Mouse (Mus musculus) neural tube, embryonic 11.5 days (tissue): ENCODE measurements at regions not wholly inside any gene's neighbourhood (a gene's known extent, or its start where the extent isn't known, plus 50 kb on each side); places are given as distances from the start of the nearest gene placed in this dataset.

Source experiments
- ATAC-seq: fragments of 200-750 bp; cut with Nextera tagmentation; 2 replicates; pipeline ENCODE4 v1.8.0; 2017; ENCODE audit warnings: moderate number of reproducible peaks, mild to moderate bottlenecking, moderate TSS enrichment, moderate library complexity; ENCODE audit not compliant: insufficient read depth, low FRiP score, low TSS enrichment
- DNase-seq: peaks from one replicate; pipeline ENCODE4 v3.0.0-alpha.2; 2015; ENCODE audit warnings: low spot score
- H3K27ac ChIP-seq: fragments of 300-500 bp; sonication (generic); 2 replicates; pipeline ENCODE4 v1.5.1; 2014; ENCODE audit warnings: low read depth, mild to moderate bottlenecking, low read length
- H3K27me3 ChIP-seq: fragments of 300-500 bp; sonication (generic); 2 replicates; pipeline ENCODE4 v1.6.1; 2014; ENCODE audit warnings: mild to moderate bottlenecking, low read length, mixed read lengths; ENCODE audit not compliant: control insufficient read depth, insufficient read depth
- H3K36me3 ChIP-seq: fragments of 300-500 bp; sonication (generic); 2 replicates; pipeline ENCODE4 v1.6.1; 2014; ENCODE audit warnings: mild to moderate bottlenecking, low read length, moderate library complexity, mixed read lengths; ENCODE audit not compliant: control insufficient read depth, insufficient read depth
- H3K4me1 ChIP-seq: fragments of 300-500 bp; sonication (generic); 2 replicates; pipeline ENCODE4 v1.6.1; 2014; ENCODE audit warnings: low read length, mixed read lengths; ENCODE audit not compliant: control insufficient read depth, insufficient read depth
- H3K4me2 ChIP-seq: fragments of 300-500 bp; sonication (generic); 2 replicates; pipeline ENCODE4 v1.6.1; 2014; ENCODE audit warnings: low read depth, mild to moderate bottlenecking, moderate library complexity
- H3K4me3 ChIP-seq: fragments of 300-500 bp; sonication (generic); 2 replicates; pipeline ENCODE4 v1.5.1; 2014; ENCODE audit warnings: low read depth, low read length
- H3K9ac ChIP-seq: fragments of 300-500 bp; sonication (generic); 2 replicates; pipeline ENCODE4 v1.6.1; 2014; ENCODE audit warnings: mild to moderate bottlenecking, low read length
- H3K9me3 ChIP-seq: fragments of 300-500 bp; sonication (generic); 2 replicates; pipeline ENCODE4 v1.6.1; 2016; ENCODE audit warnings: low read length; ENCODE audit not compliant: control insufficient read depth
- WGBS: fragments of 180-500 bp; shearing (Covaris S2); extraction: QIAGEN DNeasy Blood & Tissue Kit; methylation state at CpG from one replicate; pipeline ENCODE4 v1.1.7; 2014; 5-methylcytosine and 5-hydroxymethylcytosine counted together

DNA sequence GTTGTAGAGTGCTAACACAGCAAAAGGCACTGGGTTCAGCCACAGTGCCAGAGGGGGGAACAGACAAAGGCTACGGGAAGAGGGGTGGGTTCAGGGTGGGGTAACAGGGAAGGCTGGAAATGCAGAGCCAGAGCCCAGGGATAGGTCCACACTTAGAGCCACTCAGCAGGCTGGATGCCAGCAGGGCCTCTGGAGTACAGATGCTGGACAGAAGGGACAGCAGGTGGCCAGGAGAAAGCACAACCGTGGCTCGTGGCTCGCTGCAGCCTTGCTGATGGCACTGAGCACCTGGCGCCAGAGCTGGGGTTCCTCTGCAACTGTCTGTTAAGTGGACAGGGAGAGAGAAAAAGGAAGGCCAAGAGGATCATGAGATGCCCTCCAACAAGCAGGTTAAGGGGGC, 174.2 kb downstream of the Mroh4 start:
- Histone ChIP-seq H3K4me2 (no peak overlapping the region), H3K36me3 (no peaks in the 10 kb centered on the region), H3K4me1 (no peaks in the 10 kb centered on the region), H3K4me3 (no peak overlapping the region), H3K27ac (no peak overlapping the region), H3K27me3 (no peaks in the 10 kb centered on the region), H3K9ac (no peak overlapping the region), H3K9me3 (no peaks in the 10 kb centered on the region)
- ATAC-seq = no peak
- DNase-seq = no peak
- 77% methylated on average over 5 of the region's 5 CpGs for WGBS

DNA sequence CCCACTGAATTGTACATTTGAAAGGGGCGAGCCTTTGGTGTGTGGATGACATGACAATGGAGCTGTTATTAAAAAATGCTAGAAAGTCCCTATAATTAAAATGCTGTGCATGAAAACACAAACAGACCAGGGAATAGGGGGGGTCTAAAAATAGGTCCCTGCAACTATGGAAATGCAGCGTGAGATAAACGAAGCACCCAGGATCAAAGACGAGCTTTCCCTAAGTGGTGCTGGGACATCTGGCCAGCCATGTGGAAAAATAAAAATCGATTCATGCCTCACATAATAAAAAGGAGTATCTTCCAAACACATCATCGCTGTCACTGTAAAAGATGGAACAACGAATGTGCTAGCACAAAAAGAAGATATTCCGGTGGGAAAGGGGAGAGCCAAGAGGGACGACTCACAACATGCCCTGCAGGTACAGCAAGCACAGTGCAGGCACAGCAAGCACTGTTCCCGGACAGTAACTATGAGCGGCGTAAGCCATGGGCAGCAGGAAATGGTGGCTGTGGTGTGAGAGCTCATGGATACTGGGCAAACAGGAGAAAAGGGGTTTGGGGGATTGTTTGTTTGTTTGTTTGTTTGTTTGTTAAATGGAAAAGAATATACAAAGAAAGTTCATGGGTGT, 176.7 kb downstream of the Mroh4 start:
- H3K4me3 ChIP-seq = no peak overlapping the region
- H3K27me3 ChIP-seq = no peaks in the 10 kb centered on the region
- ATAC-seq (no peak), DNase-seq (no peak)
- H3K9ac ChIP-seq = no peak overlapping the region
- H3K36me3 ChIP-seq = no peaks in the 10 kb centered on the region
- no peak overlapping the region for H3K4me2 ChIP-seq
- 87% methylated on average over 12 of the region's 12 CpGs for WGBS
- no peaks in the 10 kb centered on the region for H3K4me1 ChIP-seq
- no peak overlapping the region for H3K27ac ChIP-seq
- H3K9me3 ChIP-seq = no peaks in the 10 kb centered on the region

DNA sequence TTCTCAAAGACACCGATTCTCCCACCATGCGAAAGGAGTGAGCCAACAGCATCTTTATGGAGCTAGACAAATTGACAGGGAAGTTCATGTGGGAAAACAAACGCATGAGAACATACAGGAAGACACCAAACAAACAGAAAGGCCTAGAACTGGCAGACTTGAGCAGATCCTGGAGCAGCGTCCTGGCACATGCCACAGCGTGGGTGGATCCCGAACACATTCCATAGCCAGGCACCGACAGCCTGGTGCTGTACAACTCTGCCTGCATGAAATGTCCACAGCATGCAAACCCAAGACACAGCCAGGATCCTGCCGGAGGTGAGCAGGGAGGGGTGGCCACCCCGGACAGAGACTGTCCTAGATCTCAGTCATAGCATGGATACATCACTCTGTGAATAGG, 177.2 kb downstream of the Mroh4 start:
- Histone ChIP-seq H3K4me2 (no peak overlapping the region), H3K27me3 (no peaks in the 10 kb centered on the region), H3K4me1 (no peaks in the 10 kb centered on the region), H3K36me3 (no peaks in the 10 kb centered on the region), H3K9me3 (no peaks in the 10 kb centered on the region), H3K27ac (no peak overlapping the region), H3K9ac (no peak overlapping the region), H3K4me3 (no peak overlapping the region)
- DNase-seq (no peak), ATAC-seq (no peak)
- 91% methylated on average over 9 of the region's 9 CpGs for WGBS

DNA sequence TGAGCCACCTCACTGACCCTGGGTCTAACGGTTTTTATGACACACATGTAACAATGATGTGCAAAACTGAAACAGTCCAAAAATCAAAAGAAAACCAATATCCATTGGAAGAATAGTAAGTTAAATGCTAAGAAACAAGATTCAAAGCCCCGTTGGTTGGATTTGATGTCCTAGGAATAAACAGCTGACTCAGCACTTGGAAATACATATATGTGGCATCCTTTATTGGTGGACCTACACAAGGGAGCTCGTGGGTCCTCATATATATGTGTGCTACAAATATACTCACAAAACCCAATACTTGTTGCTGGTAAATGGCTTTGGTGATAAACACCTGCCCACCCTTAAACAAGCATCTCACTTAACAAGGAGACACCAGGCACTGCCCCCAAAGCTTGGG, 178.2 kb downstream of the Mroh4 start:
- Histone ChIP-seq H3K4me1 (no peaks in the 10 kb centered on the region), H3K27me3 (no peaks in the 10 kb centered on the region), H3K4me3 (no peak overlapping the region), H3K9ac (no peak overlapping the region), H3K36me3 (no peaks in the 10 kb centered on the region), H3K4me2 (no peak overlapping the region), H3K9me3 (no peaks in the 10 kb centered on the region), H3K27ac (no peak overlapping the region)
- DNase-seq (no peak), ATAC-seq (no peak)
- 88% methylated on average over 3 of the region's 3 CpGs for WGBS

DNA sequence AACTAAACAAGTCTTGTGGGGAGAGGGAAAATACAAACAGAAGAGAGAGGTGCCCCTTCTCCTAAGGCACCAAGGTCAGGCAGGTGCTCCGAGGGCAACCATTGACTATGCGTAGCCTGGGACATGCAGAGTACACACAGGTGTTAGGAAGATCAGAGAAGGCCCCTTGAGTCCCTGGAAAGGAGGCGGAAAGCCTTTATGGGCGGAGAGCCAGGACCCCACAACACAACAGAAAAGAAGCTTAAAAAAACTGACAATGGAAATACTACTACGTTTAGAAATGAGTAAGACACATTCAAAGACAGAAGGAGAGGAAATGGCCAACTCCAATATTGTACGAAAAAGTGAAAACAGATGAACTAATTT, 179.5 kb downstream of the Mroh4 start:
- no peaks in the 10 kb centered on the region for H3K4me1 ChIP-seq
- DNase-seq (no peak), ATAC-seq (no peak)
- H3K36me3 ChIP-seq = no peaks in the 10 kb centered on the region
- no peak overlapping the region for H3K4me2 ChIP-seq
- H3K27ac ChIP-seq = no peak overlapping the region
- WGBS = 78% methylated on average over 6 of the region's 6 CpGs
- no peaks in the 10 kb centered on the region for H3K9me3 ChIP-seq
- H3K4me3 ChIP-seq = no peak overlapping the region
- H3K27me3 ChIP-seq = no peaks in the 10 kb centered on the region
- no peak overlapping the region for H3K9ac ChIP-seq

DNA sequence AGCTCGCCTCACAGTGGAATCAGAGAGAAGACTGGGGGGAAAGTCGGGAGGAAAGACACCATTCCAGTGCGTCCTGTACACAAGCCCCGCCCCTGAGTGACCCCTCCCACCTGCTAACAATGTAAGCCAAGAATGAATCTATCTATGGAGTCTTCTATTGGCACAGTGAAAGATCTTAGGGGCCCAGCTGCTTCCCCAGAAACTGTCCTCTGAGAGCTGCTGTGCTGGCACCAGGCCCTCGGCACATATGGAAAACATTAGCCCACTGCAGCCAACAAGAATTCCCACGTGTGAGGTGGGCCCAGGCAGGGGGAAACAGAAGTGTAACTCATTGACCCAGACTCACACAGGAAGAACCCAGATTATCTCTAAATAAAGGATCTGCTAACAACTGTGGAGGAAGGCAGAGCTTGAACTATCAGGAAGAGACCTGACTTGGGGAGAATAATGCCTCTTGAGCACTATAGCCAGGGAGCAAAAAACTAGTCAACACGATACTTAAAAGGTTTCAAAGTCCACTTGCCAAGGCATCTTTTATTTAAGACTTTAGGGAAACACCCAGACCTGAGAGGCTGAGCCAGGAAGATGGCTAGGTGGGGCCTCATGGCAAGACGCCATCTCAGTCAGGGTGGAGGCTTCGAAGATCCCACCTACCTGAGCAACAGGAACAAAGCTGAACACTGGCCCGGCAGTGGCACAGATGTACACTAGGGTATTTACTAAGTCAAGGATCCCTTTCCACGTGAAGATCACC, 180.1 kb downstream of the Mroh4 start:
- H3K4me1 ChIP-seq = no peaks in the 10 kb centered on the region
- H3K36me3 ChIP-seq = no peaks in the 10 kb centered on the region
- no peak overlapping the region for H3K9ac ChIP-seq
- DNase-seq = peak; percentile 39
- WGBS = 57% methylated on average over 11 of the region's 11 CpGs
- H3K4me3 ChIP-seq = no peak overlapping the region
- no peak overlapping the region for H3K4me2 ChIP-seq
- H3K27ac ChIP-seq = no peak overlapping the region
- no peaks in the 10 kb centered on the region for H3K9me3 ChIP-seq
- H3K27me3 ChIP-seq = no peaks in the 10 kb centered on the region
- no peak for ATAC-seq

DNA sequence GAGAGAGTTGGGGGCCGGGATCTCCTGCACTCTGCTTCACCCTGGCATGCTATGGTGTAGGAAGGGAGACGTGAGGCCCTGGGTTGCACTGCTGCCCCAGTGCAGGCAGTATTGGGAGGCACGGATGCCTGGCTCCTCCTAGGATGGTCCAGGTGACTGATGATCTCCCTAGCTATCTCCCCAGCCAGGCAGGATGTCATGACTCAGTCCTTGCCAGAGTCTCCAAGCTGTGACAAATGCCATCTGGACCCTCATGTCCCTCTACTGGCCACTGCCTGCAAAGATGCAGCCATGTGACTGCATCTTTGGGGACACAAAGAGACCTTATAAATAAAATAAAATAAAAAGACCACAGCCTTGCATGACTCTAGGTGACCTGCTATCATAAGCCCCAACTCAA, 181.6 kb downstream of the Mroh4 start:
- Histone ChIP-seq H3K27me3 (no peaks in the 10 kb centered on the region), H3K4me1 (no peaks in the 10 kb centered on the region)
- 84% methylated on average over 3 of the region's 3 CpGs for WGBS

DNA sequence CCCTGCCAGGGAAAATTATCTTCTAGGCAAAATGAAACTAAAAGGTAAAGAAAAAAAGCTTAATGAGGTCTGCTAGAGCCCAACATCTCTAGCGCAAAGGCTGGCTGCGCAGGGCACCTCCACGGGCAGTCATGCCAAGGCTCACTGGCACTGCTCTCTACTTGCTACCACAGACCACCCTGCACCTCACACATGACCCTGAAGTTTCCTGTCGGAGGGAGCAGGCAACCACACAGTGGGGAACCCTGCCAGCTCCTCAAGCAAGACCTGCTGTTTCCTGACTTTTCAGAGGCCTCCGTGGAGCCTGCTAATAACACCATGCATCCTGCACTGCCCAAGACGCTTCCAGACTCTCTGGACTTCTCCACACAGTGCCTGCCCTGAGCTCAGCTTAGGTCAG, 182.3 kb downstream of the Mroh4 start:
- Histone ChIP-seq H3K27ac (no peak overlapping the region), H3K9me3 (no peaks in the 10 kb centered on the region), H3K4me1 (no peaks in the 10 kb centered on the region), H3K4me3 (no peak overlapping the region), H3K36me3 (no peaks in the 10 kb centered on the region), H3K9ac (no peak overlapping the region), H3K4me2 (no peak overlapping the region), H3K27me3 (no peaks in the 10 kb centered on the region)
- WGBS = 82% methylated on average over 6 of the region's 6 CpGs
- ATAC-seq (no peak), DNase-seq (no peak)

More for the DNA sequence above, 181.6 kb downstream of the Mroh4 start:
- no peak for DNase-seq
- no peak overlapping the region for H3K4me2 ChIP-seq
- H3K27ac ChIP-seq = no peak overlapping the region
- ATAC-seq = no peak
- no peaks in the 10 kb centered on the region for H3K9me3 ChIP-seq
- H3K9ac ChIP-seq = no peak overlapping the region
- H3K36me3 ChIP-seq = no peaks in the 10 kb centered on the region
- no peak overlapping the region for H3K4me3 ChIP-seq

DNA sequence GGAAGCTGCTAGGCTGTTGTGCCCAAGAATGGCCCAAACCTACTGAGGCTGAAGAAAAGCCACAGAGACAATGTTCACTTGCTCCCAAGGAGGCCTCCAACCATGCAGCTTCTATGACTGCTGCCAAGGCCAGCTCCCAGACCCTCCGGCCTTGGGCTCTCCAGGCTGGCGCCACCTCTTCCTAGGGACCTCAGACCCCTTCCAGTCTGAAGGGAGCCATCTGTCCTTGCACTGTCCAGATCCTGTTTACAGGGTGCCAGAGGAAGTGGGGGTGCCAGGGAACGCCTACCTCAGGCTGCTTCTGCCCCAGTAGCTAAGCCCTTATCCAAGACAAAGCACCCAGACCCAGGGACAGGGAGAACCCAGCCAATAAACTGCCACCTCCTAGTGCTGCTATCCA, 183.7 kb downstream of the Mroh4 start:
- H3K4me1 ChIP-seq = no peaks in the 10 kb centered on the region
- DNase-seq = no peak
- H3K27ac ChIP-seq = no peak overlapping the region
- H3K4me3 ChIP-seq = no peak overlapping the region
- H3K4me2 ChIP-seq = no peak overlapping the region
- H3K36me3 ChIP-seq = no peaks in the 10 kb centered on the region
- WGBS = 90% methylated on average over 3 of the region's 3 CpGs
- no peak for ATAC-seq
- no peak overlapping the region for H3K9ac ChIP-seq
- no peaks in the 10 kb centered on the region for H3K27me3 ChIP-seq
- no peaks in the 10 kb centered on the region for H3K9me3 ChIP-seq
